Mouse (Mus musculus) neutrophil, adult 5-6 weeks (primary cell): ENCODE data around the gene Gm13290. TPM values are rescaled to one million over a fixed set of nuclear protein-coding genes. Genes with fewer than 3 reads are reported as not detected.
"Not testable (repeated sequence)": the region's sequence is repeated elsewhere in the genome, so short reads cannot be mapped to it uniquely, and the experiment has no call there.

Experiments
- ATAC-seq: fragments of 151-379, 151-347 bp; 2 replicates; pipeline ENCODE4 v1.8.0; 2017; ENCODE audit warnings: mild to moderate bottlenecking, moderate TSS enrichment; ENCODE audit not compliant: insufficient number of reproducible peaks, poor library complexity, low FRiP score, severe bottlenecking; ENCODE audit errors: extremely low read depth
- total RNA-seq: library from RNA; stranded (forward); fragments of 200-1000 nt; gene quantifications from 2 replicates; pipeline ENCODE4 v1.2.3, GENCODE M21; 2017

Gene Gm13290
- total RNA-seq, 1 experiment from 2014 or later = not detected

DNA sequence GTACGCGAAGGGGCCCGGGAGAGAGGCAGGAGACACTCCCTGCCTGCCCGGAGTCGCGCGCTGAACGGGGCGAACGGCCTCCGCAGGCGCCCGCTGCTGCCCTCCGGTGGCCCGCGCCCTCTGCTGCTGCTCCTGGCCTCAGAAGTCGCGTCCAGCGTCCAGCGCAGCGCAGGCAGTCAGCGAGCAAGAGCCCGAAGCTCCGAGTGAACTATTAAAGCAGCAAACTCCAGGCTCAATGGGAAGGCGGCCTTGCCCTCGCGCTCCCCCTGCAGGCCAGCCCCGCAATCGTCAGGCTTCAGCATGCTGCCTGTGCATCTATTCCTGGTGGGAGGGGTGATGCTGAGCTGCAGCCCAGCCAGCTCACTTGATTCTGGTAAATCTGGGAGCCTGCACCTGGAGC lies 5.9 kb downstream of the Gm13290 start, which contains the start of gene Gm13272:
TSS of gene Gm13272 (plus strand) at position 301 of the 400 bp plus-strand sequence.
- not testable (repeated sequence) for ATAC-seq

DNA sequence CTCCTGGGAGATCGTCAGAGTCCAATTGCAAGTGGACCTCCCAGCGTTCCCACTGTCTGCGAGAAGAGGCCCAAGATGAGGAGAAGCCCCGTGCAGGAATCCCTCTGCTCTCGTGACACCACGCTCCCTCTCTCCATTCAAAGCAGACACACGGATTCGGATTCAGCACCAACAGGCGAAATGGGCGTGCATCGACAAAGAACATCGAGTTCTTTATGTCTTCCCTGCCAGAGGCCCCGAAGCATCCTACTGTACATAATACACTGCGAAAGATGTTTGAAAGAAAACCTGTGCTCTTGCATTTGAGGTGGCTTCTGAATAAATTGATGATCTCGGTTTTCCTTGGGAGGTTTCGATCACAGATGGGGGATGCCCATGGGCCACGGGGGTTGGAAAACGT lies 6.7 kb downstream of the Gm13290 start:
- ATAC-seq = not testable (repeated sequence)

DNA sequence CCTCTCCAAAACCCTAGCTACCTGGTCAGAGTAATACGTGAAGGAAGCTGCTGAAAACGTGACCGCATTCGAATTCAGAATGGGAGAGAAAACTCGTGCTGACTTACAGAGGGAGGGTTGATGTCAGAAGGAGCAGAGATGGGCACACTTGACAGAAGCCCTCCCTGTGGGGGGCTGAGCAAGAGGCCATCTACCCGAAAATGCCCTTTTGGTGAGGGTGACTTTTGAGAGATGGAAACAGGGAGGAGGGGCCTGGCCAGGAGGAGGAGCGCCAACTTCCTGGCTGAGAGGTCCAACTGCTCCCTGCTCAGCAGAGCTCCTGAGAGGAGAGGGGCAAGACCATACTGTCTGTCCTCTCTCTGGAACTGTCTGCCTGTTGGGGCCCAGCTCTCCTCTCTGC lies 8.2 kb downstream of the Gm13290 start, which contains the start of gene Ifnz:
TSS of gene Ifnz (plus strand) at position 301 of the 400 bp plus-strand sequence.
- ATAC-seq = not testable (repeated sequence)

DNA sequence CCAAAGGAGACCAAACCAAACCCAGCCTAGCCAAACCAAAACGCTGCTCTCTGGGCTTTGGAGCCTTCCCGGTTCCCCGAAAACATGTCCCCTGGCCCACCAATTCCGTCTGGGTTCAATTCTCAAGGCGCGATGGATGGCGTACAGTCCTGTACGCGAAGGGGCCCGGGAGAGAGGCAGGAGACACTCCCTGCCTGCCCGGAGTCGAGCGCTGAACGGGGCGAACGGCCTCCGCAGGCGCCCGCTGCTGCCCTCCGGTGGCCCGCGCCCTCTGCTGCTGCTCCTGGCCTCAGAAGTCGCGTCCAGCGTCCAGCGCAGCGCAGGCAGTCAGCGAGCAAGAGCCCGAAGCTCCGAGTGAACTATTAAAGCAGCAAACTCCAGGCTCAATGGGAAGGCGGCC lies 8.7 kb downstream of the Gm13290 start:
- ATAC-seq = not testable (repeated sequence)

DNA sequence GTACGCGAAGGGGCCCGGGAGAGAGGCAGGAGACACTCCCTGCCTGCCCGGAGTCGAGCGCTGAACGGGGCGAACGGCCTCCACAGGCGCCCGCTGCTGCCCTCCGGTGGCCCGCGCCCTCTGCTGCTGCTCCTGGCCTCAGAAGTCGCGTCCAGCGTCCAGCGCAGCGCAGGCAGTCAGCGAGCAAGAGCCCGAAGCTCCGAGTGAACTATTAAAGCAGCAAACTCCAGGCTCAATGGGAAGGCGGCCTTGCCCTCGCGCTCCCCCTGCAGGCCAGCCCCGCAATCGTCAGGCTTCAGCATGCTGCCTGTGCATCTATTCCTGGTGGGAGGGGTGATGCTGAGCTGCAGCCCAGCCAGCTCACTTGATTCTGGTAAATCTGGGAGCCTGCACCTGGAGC lies 11.8 kb downstream of the Gm13290 start, which contains the start of gene Gm13276:
TSS of gene Gm13276 (plus strand) at position 301 of the 400 bp plus-strand sequence.
- ATAC-seq = not testable (repeated sequence)

- not testable (repeated sequence) for ATAC-seq
Observed at GRCm38 (mm10) chr4:88788402-88788801, 14.8 kb downstream of the Gm13290 start, which contains the start of gene Gm13277. Gene Gm13277, plus strand, starts transcription at chr4:88788632.

- ATAC-seq = not testable (repeated sequence)
Observed at GRCm38 (mm10) chr4:88791250-88791649, 17.6 kb downstream of the Gm13290 start, which contains the start of gene Gm13278. Gene Gm13278, plus strand, starts transcription at chr4:88791550.

GRCm38 (mm10) chr4:88793936-88794675 lies 20.5 kb downstream of the Gm13290 start, which contains the start of gene Gm13275:
Gene Gm13275, plus strand, starts transcription at chr4:88794487.
- not testable (repeated sequence) for ATAC-seq

DNA sequence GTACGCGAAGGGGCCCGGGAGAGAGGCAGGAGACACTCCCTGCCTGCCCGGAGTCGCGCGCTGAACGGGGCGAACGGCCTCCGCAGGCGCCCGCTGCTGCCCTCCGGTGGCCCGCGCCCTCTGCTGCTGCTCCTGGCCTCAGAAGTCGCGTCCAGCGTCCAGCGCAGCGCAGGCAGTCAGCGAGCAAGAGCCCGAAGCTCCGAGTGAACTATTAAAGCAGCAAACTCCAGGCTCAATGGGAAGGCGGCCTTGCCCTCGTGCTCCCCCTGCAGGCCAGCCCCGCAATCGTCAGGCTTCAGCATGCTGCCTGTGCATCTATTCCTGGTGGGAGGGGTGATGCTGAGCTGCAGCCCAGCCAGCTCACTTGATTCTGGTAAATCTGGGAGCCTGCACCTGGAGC lies 23.5 kb downstream of the Gm13290 start, which contains the start of gene Gm13279:
TSS of gene Gm13279 (plus strand) at position 301 of the 400 bp plus-strand sequence.
- not testable (repeated sequence) for ATAC-seq

DNA sequence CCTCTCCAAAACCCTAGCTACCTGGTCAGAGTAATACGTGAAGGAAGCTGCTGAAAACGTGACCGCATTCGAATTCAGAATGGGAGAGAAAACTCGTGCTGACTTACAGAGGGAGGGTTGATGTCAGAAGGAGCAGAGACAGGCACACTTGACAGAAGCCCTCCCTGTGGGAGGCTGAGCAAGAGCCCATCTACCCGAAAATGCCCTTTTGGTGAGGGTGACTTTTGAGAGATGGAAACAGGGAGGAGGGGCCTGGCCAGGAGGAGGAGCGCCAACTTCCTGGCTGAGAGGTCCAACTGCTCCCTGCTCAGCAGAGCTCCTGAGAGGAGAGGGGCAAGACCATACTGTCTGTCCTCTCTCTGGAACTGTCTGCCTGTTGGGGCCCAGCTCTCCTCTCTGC lies 25.7 kb downstream of the Gm13290 start, which contains the start of gene Gm13285:
TSS of gene Gm13285 (plus strand) at position 301 of the 400 bp plus-strand sequence.
- not testable (repeated sequence) for ATAC-seq

GRCm38 (mm10) chr4:88802954-88803353 lies 29.3 kb downstream of the Gm13290 start, which contains the start of gene Gm13287:
Gene Gm13287, plus strand, starts transcription at chr4:88803254.
- ATAC-seq = not testable (repeated sequence)

DNA sequence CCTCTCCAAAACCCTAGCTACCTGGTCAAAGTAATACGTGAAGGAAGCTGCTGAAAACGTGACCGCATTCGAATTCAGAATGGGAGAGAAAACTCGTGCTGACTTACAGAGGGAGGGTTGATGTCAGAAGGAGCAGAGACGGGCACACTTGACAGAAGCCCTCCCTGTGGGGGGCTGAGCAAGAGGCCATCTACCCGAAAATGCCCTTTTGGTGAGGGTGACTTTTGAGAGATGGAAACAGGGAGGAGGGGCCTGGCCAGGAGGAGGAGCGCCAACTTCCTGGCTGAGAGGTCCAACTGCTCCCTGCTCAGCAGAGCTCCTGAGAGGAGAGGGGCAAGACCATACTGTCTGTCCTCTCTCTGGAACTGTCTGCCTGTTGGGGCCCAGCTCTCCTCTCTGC lies 31.6 kb downstream of the Gm13290 start, which contains the start of gene Gm13288:
TSS of gene Gm13288 (plus strand) at position 301 of the 400 bp plus-strand sequence.
- ATAC-seq = not testable (repeated sequence)

DNA sequence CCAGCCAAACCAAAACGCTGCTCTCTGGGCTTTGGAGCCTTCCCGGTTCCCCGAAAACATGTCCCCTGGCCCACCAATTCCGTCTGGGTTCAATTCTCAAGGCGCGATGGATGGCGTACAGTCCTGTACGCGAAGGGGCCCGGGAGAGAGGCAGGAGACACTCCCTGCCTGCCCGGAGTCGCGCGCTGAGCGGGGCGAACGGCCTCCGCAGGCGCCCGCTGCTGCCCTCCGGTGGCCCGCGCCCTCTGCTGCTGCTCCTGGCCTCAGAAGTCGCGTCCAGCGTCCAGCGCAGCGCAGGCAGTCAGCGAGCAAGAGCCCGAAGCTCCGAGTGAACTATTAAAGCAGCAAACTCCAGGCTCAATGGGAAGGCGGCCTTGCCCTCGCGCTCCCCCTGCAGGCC lies 32.1 kb downstream of the Gm13290 start:
- ATAC-seq = not testable (repeated sequence)

- no peak for ATAC-seq
Observed at GRCm38 (mm10) chr4:88815928-88816327, 42.3 kb downstream of the Gm13290 start, which contains the start of gene Ifna7. Gene Ifna7, plus strand, starts transcription at chr4:88816228.

- no peak for ATAC-seq
Observed at GRCm38 (mm10) chr4:88819659-88820058, 46.0 kb downstream of the Gm13290 start, which contains the start of gene Ifna11. Gene Ifna11, plus strand, starts transcription at chr4:88819959.

GRCm38 (mm10) chr4:88822995-88823394 lies 49.4 kb downstream of the Gm13290 start:
- no peak for ATAC-seq
